Mouse (Mus musculus) kidney, postnatal 14 days (tissue): ENCODE measurements around the gene Plxnc1.

Source experiments
- DNase-seq: peaks from one replicate; pipeline ENCODE4 v3.0.0; 2022; ENCODE audit warnings: mixed read lengths

Gene Plxnc1

GRCm38 (mm10) chr10:94944691-94945205 lies at the start of gene Plxnc1:
TSS of gene Plxnc1 (minus strand) at chr10:94944835.
- DNase-seq, result peak; percentile 50

GRCm38 (mm10) chr10:94992127-94992526 lies 47.5 kb upstream of the Plxnc1 start:
- peak; percentile 85 for DNase-seq

GRCm38 (mm10) chr10:94991564-94992097 lies 47.0 kb upstream of the Plxnc1 start:
- DNase-seq, result peak; percentile 70

DNA sequence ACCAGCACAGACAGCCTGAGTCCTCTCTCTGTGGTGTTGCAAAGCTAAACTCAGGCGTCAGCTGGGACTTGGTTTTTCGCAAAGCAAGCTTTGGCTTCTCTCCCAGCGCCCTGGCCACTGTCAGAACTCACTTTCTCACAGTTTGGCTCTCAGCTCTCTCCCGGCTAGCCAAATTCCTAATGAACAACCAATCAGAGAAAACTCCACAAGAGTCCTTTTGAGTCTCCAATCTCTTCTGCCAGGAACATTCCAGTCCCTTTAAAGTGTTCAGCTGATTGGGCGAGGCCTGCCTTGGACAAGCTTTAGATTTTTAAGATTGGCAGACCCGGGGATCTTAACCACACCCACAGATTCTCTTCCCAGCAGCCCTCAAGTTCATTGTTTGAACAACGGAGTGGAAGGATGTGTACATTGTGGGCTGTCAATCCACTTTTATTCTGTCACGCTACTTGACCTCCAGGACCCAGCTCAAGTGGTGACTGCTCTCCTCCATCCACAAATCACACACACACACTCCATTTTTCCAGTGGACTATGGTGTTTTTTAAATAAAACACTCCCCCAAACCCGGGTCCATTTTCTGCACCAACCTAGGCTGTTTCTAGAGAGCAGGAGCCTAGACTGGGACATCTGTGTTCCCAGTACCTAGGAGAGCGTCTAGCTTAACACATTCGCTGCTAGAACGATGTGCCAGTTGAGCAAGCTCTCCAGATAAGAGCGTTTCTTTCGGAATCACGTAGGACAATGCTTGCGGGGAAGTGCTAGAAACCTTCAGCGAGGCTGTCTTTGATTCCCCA lies 46.3 kb upstream of the Plxnc1 start:
- DNase-seq, result peak; percentile 76

DNA sequence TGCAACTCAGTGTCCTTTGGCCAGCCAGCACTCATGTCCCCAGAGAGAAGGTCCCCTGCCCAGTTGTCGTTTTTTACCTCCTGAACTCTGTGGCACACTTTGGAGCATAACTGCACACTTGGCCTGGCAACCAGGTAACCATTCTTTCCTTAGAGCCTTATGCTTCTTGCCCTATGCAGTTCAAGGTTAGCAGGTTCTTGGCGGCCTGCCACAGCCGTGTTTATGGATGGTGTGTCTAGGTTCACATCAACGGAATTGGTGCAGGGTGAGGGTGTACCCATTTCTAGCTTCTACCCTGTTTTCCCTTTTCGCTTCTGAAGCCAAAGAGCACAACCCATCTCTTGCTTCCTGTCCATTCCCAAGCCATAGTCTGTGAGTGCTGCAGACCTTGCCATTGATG lies 44.7 kb upstream of the Plxnc1 start:
- DNase-seq, result peak; percentile 9

DNA sequence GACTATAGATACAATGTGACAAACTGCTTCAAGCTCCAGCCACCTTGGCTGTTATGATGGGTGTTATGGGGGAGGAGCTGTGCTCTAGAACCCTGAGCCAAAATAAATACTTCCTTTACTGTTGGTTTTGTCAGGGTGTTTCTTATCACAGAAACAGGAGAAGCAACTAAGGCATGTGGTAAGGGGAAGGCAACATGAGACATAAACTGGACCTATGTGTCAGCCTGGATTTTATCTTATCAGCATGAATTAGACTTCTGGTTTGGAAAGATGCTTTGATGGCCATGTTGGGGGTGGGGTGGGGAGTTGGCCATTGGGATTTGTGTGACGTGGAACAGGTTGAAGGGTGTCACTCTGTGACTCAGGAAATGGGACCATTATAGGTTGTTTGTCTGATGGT lies 40.5 kb upstream of the Plxnc1 start:
- no peak for DNase-seq

GRCm38 (mm10) chr10:94982528-94982927 lies 37.9 kb upstream of the Plxnc1 start:
- DNase-seq, result no peak

- DNase-seq, result no peak
Measured at GRCm38 (mm10) chr10:94981466-94982138, 37.0 kb upstream of the Plxnc1 start.

DNA sequence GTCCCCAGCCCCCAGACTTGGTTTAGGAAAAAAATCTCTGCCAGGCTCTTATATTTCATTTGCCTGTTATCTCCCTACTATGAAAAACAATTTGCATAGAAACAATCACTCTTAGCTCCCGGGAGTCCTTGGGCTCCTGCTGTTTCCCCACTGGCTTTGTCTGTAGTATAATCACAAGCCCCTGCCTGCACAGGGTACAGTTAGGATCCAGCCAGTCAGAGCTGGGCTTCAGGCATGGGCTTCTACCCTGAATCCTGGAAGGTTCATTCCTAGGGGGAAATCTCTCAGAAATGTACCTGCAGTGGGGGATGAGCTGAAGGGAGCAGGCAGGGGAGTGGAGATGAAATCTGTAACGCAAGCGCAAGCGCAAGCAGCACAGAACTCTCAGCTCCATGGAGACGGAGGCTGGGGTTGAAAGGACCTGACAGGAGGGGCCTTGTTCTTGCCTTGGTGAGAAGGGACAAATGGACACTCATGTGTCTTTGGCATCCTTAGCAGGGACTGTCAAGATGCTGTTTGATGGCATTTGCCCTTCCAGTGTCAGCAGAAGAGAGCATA lies 33.7 kb upstream of the Plxnc1 start:
- no peak for DNase-seq

DNA sequence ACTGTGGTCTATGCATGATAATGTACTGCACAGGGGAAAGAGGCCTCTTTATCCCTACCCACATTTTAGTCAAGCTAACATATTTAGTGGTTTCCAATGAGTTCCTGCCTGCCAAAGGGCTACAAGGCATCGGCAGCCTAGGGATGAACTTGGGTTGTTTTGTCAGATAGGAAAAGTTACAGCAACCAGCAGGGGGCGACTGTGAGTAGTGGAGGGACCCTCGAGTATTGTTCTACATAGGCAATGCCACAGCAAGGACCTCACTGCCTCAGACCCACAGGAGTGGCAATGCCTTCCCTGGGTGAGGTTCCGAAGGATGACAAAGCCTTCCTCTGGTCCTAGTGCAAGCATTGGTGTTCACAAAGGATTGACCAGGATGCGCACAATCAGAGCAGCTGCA lies 31.7 kb upstream of the Plxnc1 start:
- no peak for DNase-seq

GRCm38 (mm10) chr10:94975099-94975496 lies 30.5 kb upstream of the Plxnc1 start:
- DNase-seq, result no peak

- DNase-seq, result peak; percentile 23
Measured at GRCm38 (mm10) chr10:94974345-94975098, 29.9 kb upstream of the Plxnc1 start.

DNA sequence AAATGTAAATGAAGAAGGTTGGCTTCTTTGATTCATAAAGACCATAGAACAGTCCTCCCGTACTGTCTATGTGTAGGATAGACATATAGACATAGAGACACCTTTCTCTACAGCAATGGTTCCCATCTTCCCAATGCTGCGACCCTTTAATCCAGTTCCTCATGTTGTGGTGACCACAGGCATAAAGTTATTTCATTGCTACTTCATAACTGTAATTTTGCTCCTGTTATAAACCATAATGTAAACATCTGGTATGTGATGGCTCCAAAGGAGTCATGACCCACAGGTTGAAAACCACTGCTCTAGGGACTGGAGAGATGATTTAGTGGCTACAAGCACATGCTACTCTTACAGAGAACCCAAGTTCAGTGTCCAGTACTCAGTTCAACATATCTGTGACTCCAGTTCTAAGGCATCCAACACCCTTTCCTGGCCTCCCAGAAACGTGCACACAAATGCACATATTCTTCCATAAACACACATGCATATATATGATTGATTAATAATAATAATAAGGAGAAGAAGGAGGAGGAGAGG lies 27.1 kb upstream of the Plxnc1 start:
- DNase-seq, result no peak

GRCm38 (mm10) chr10:94970221-94970620 lies 25.6 kb upstream of the Plxnc1 start:
- no peak for DNase-seq

GRCm38 (mm10) chr10:94967468-94967867 lies 22.8 kb upstream of the Plxnc1 start:
- DNase-seq, result no peak

DNA sequence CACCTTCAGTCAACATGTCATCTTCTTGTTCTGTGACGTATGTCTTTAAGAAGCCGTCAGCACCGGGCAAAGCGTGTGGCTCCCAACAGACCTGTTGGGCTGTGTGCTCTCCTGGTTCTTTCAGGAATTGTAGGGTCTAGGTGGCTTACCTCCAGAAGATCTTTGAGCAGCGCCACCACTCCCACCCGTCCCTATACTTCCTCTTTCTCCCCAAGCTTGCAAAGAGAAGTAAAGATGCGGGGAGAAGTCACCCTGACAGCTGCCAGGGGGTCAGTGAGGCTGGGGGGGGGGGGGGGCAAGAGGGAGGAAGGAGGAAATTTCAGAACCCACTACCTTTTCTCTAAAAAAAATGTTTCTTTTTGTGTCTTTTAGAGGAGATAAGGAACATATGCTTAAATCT lies 22.2 kb upstream of the Plxnc1 start:
- DNase-seq, result no peak

GRCm38 (mm10) chr10:94965093-94965492 lies 20.5 kb upstream of the Plxnc1 start:
- no peak for DNase-seq

GRCm38 (mm10) chr10:94962005-94962404 lies 17.4 kb upstream of the Plxnc1 start:
- DNase-seq, result no peak

GRCm38 (mm10) chr10:94961283-94961682 lies 16.6 kb upstream of the Plxnc1 start:
- no peak for DNase-seq

- peak; percentile 57 for DNase-seq
Measured at GRCm38 (mm10) chr10:94958311-94958710, 13.7 kb upstream of the Plxnc1 start.

- no peak for DNase-seq
Measured at GRCm38 (mm10) chr10:94957705-94958104, 13.1 kb upstream of the Plxnc1 start.

- DNase-seq, result no peak
Measured at GRCm38 (mm10) chr10:94947915-94948675, 3.5 kb upstream of the Plxnc1 start.
